In the genomic region with DNA sequence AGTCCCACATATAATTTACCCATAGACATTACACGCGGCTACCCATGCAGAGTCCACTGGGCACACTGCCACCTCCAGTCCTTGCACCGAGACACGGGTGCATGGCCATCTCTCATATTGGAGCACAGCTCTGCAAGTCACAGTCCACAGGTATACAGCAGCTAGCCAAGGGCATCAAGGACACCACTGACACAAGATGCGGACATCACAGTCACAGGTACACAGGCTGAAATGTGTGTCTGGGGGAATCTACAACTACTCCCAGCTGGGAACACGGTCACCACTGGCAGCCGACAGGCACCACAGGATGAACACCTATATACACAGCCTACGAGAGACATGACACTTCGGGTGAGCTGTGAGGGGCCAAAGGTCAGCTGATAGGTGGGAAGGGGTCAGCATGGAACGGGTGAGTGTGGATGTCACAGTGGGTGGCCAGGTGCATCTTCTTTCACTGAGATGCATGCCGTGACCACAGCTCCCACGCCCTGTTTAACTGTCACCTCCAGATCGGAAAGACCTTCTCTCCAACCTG, we compare ENCODE assay signal across 19 mouse cellular contexts. TPM values are rescaled to one million over a fixed set of nuclear protein-coding genes. Genes with fewer than 3 reads are reported as not detected.
"Had no signal": no experiment of that assay in that cellular context is flagged by ENCODE, and none has a peak within 500 bp of the region (broad histone marks: within the 10 kb centered on the region; RNA-seq: fewer than 3 reads in every experiment).

No protein-coding gene starts in this region.

- H3K4me3 ChIP-seq: kidney, embryonic 15.5 days; left cerebral cortex, adult 2 months; liver, embryonic 12.5 days; liver, embryonic 15.5 days; midbrain, embryonic 13.5 days had no signal

- H3K27ac ChIP-seq: kidney, embryonic 15.5 days; left cerebral cortex, adult 2 months; liver, embryonic 12.5 days; liver, embryonic 15.5 days; macrophage; midbrain, embryonic 13.5 days had no signal

- DNase-seq: kidney, adult 11 months; kidney, adult 8-10 months; kidney, postnatal 10 days; kidney, postnatal 36 days; layer of hippocampus, postnatal 36 days; lung, adult 18-20 months; lung, postnatal 14 days; retina, postnatal 1 day; right cerebral cortex, postnatal 4 days; thymus, adult 2 months; thymus, postnatal 14 days; thymus, postnatal 4 days had no signal

- H3K36me3 ChIP-seq: liver, embryonic 15.5 days had no signal

- H3K4me1 ChIP-seq: liver, embryonic 12.5 days; liver, embryonic 15.5 days; midbrain, embryonic 13.5 days had no signal

- H3K4me2 ChIP-seq: kidney, embryonic 15.5 days; liver, embryonic 12.5 days; liver, embryonic 15.5 days; midbrain, embryonic 13.5 days had no signal

- H3K27me3 ChIP-seq: kidney, embryonic 15.5 days; liver, embryonic 15.5 days; midbrain, embryonic 13.5 days had no signal

- H3K9me3 ChIP-seq: kidney, embryonic 15.5 days; liver, embryonic 12.5 days; liver, embryonic 15.5 days; midbrain, embryonic 13.5 days had no signal

- ATAC-seq: inflammation-experienced regulatory T-cells, adult 6 months; liver, embryonic 12.5 days; midbrain, embryonic 13.5 days had no signal

- H3K9ac ChIP-seq: kidney, embryonic 15.5 days; liver, embryonic 12.5 days; liver, embryonic 15.5 days; midbrain, embryonic 13.5 days had no signal

RNA-seq across cellular contexts. Expression of a gene that starts 46.3 kb away (rescaled TPM):
- polyA plus RNA-seq: inflammation-experienced regulatory T-cells, adult 6 months; liver, embryonic 12.5 days; macrophage had no signal
